Mouse (Mus musculus) ES-CJ7 (cell line): ENCODE measurements around the gene Nppa.

Experiments
- DNase-seq: peaks from one replicate; pipeline ENCODE4 v3.0.0; 2011; ENCODE audit warnings: low read depth, low spot score

The Nppa gene

DNA sequence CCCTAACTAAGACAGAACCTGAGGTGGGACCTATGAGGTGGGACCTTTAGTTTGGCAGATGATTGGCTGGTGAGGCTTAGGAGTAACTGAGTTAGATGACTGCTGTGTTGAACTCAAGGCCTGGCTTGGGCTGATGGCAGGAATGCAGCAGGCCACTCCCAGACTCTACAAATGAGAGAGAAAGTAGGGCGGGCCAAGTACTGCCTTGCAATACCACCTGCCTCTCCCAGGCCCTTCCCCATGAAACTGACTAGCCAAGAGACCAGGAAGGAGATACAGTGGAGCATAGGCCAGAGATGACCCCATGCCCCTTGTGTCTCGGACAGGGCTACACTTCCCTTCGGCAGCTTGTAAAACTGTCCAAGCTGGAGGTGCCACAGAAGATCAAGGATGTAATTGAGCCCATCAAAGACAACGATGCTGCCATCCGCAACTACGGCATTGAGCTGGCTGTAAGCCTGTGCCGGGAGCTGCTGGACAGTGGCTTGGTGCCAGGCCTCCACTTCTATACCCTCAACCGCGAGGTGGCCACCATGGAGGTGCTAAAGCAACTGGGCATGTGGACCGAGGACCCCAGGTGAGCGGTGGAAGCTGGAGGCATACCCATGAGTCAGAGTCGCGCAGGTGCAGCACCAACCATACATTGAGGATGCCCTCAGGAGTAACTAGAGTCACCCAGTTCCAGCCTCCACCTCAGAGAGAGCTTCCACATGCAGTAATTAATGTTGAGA, 50.7 kb downstream of the Nppa start:
- DNase-seq: no peak
